Mouse (Mus musculus) lung, embryonic 14.5 days (tissue): ENCODE measurements around the gene Myo1e. TPM values are rescaled to one million over a fixed set of nuclear protein-coding genes. Genes with fewer than 3 reads are reported as not detected.

Source experiments
- ATAC-seq: fragments of 200-750 bp; cut with Nextera tagmentation; 2 replicates; pipeline ENCODE4 v1.8.0; 2017; ENCODE audit warnings: mild to moderate bottlenecking, moderate TSS enrichment, moderate library complexity; ENCODE audit not compliant: insufficient read depth
- DNase-seq: peaks from one replicate; pipeline ENCODE4 v3.0.0-alpha.2; 2015
- H3K27ac ChIP-seq: fragments of 300-500 bp; sonication (generic); 2 replicates; pipeline ENCODE4 v1.5.1; 2014; ENCODE audit warnings: low read depth, mild to moderate bottlenecking, moderate library complexity
- H3K27me3 ChIP-seq: fragments of 300-500 bp; sonication (generic); 2 replicates; pipeline ENCODE4 v1.6.1; 2014; ENCODE audit warnings: low read length, control low read depth; ENCODE audit not compliant: insufficient read depth
- H3K36me3 ChIP-seq: fragments of 300-500 bp; sonication (generic); 2 replicates; pipeline ENCODE4 v1.6.1; 2014; ENCODE audit warnings: control low read depth; ENCODE audit not compliant: insufficient read depth
- H3K4me1 ChIP-seq: fragments of 300-500 bp; sonication (generic); 2 replicates; pipeline ENCODE4 v1.6.1; 2014; ENCODE audit warnings: antibody characterized with exemption, control low read depth; ENCODE audit not compliant: insufficient read depth
- H3K4me2 ChIP-seq: fragments of 300-500 bp; sonication (generic); 2 replicates; pipeline ENCODE4 v1.6.1; 2014; ENCODE audit warnings: mild to moderate bottlenecking
- H3K4me3 ChIP-seq: fragments of 300-500 bp; sonication (generic); 2 replicates; pipeline ENCODE4 v1.5.1; 2014; ENCODE audit warnings: low read depth, low read length
- H3K9ac ChIP-seq: fragments of 300-500 bp; sonication (generic); 2 replicates; pipeline ENCODE4 v1.6.1; 2014
- H3K9me3 ChIP-seq: fragments of 300-500 bp; sonication (generic); 2 replicates; pipeline ENCODE4 v1.6.1; 2016; ENCODE audit warnings: low read depth, low read length, control low read depth
- CTCF ChIP-seq: IDR thresholded peaks from 2 replicates; pipeline ENCODE4 v1.5.1; 2016; ENCODE audit warnings: antibody characterized with exemption, low read depth
- WGBS: fragments of 180-500 bp; shearing (Covaris S2); extraction: QIAGEN DNeasy Blood & Tissue Kit; methylation state at CpG from one replicate; pipeline ENCODE4 v1.1.7; 2014; 5-methylcytosine and 5-hydroxymethylcytosine counted together
- polyA plus RNA-seq: library from polyadenylated mRNA; unstranded; fragments of >200 nt; fragmentation: Nextera tagmentation; extraction: Ambion mirVana; gene quantifications from 2 replicates; pipeline ENCODE4 v1.2.1, GENCODE M21; 2014

Gene Myo1e
- polyA plus RNA-seq, 1 experiment from 2014 or later: 31.4 TPM

- WGBS: under 1% methylated on average over 26 of the region's 26 CpGs
- no peak for TF ChIP-seq CTCF
- peak; percentile 64 for ATAC-seq
These were observed 901 bp downstream of the Myo1e start for GRCm38 (mm10) chr9:70207981-70208521.

GRCm38 (mm10) chr9:70208751-70209150, 1.6 kb downstream of the Myo1e start:
- H3K27ac ChIP-seq: peak overlapping the region; percentile 92; the same call in 1 of the 2 replicates

More at GRCm38 (mm10) chr9:70207981-70208521, 901 bp downstream of the Myo1e start:
- Histone ChIP-seq H3K4me3 (peak overlapping the region; percentile 74), H3K4me2 (peak overlapping the region; percentile 98), H3K27me3 (no peaks in the 10 kb centered on the region), H3K36me3 (no peaks in the 10 kb centered on the region), H3K9ac (peak overlapping the region; percentile 70), H3K9me3 (no peaks in the 10 kb centered on the region), H3K4me1 (peaks cover 6% of the 10 kb centered on the region; the same call in 1 of the 2 replicates), H3K27ac (peak overlapping the region; percentile 92)
- DNase-seq: peak; percentile 79

GRCm38 (mm10) chr9:70209296-70210049, 2.3 kb downstream of the Myo1e start:
- Histone ChIP-seq H3K9me3 (no peaks in the 10 kb centered on the region), H3K4me2 (peak overlapping the region; percentile 98), H3K36me3 (no peaks in the 10 kb centered on the region), H3K27me3 (no peaks in the 10 kb centered on the region), H3K4me3 (peak overlapping the region; percentile 74; the same call in 1 of the 2 replicates), H3K4me1 (peaks cover 6% of the 10 kb centered on the region; the same call in 1 of the 2 replicates), H3K9ac (no peak overlapping the region), H3K27ac (no peak overlapping the region)
- no peak for TF ChIP-seq CTCF
- ATAC-seq (no peak), DNase-seq (peak; percentile 42)
- WGBS: 61% methylated on average over 8 of the region's 8 CpGs

More at GRCm38 (mm10) chr9:70208751-70209150, 1.6 kb downstream of the Myo1e start:
- peak overlapping the region; percentile 70 for H3K9ac ChIP-seq
- no peaks in the 10 kb centered on the region for H3K36me3 ChIP-seq
- 11% methylated on average over 12 of the region's 12 CpGs for WGBS
- ATAC-seq (no peak), DNase-seq (peak; percentile 40)
- peak overlapping the region; percentile 98 for H3K4me2 ChIP-seq
- peak overlapping the region; percentile 74 for H3K4me3 ChIP-seq
- no peaks in the 10 kb centered on the region for H3K27me3 ChIP-seq
- no peaks in the 10 kb centered on the region for H3K9me3 ChIP-seq
- peaks cover 6% of the 10 kb centered on the region; the same call in 1 of the 2 replicates for H3K4me1 ChIP-seq
- no peak for TF ChIP-seq CTCF

GRCm38 (mm10) chr9:70211638-70212037, 4.5 kb downstream of the Myo1e start:
- ATAC-seq (no peak), DNase-seq (no peak)
- H3K4me2 ChIP-seq: no peak overlapping the region
- no peak overlapping the region for H3K4me3 ChIP-seq
- H3K27me3 ChIP-seq: no peaks in the 10 kb centered on the region
- no peaks in the 10 kb centered on the region for H3K9me3 ChIP-seq
- peaks cover 6% of the 10 kb centered on the region; the same call in 1 of the 2 replicates for H3K4me1 ChIP-seq
- no peaks in the 10 kb centered on the region for H3K36me3 ChIP-seq
- no peak for TF ChIP-seq CTCF
- WGBS: 82% methylated on average over 14 of the region's 14 CpGs
- H3K9ac ChIP-seq: no peak overlapping the region
- no peak overlapping the region for H3K27ac ChIP-seq

GRCm38 (mm10) chr9:70216517-70216916, 9.4 kb downstream of the Myo1e start:
- H3K4me1 ChIP-seq: peaks cover 4% of the 10 kb centered on the region
- no peak for TF ChIP-seq CTCF
- H3K36me3 ChIP-seq: no peaks in the 10 kb centered on the region
- no peak for DNase-seq
- H3K4me3 ChIP-seq: no peak overlapping the region
- no peaks in the 10 kb centered on the region for H3K27me3 ChIP-seq
- WGBS: 50% methylated on average over 6 of the region's 6 CpGs
- ATAC-seq: no peak
- no peak overlapping the region for H3K4me2 ChIP-seq
- no peaks in the 10 kb centered on the region for H3K9me3 ChIP-seq
- no peak overlapping the region for H3K9ac ChIP-seq
- no peak overlapping the region for H3K27ac ChIP-seq

GRCm38 (mm10) chr9:70219295-70219931, 12.3 kb downstream of the Myo1e start:
- no peak for TF ChIP-seq CTCF
- H3K36me3 ChIP-seq: no peaks in the 10 kb centered on the region
- no peak for DNase-seq
- no peak for ATAC-seq
- H3K4me1 ChIP-seq: peaks cover 10% of the 10 kb centered on the region
- H3K9ac ChIP-seq: no peak overlapping the region
- H3K4me3 ChIP-seq: no peak overlapping the region
- H3K27me3 ChIP-seq: no peaks in the 10 kb centered on the region
- no peaks in the 10 kb centered on the region for H3K9me3 ChIP-seq
- H3K4me2 ChIP-seq: no peak overlapping the region
- H3K27ac ChIP-seq: no peak overlapping the region
- WGBS: 65% methylated on average over 6 of the region's 6 CpGs
